In genomic region chr1:138637850-138638249, GRCm38 (mm10) we compare ENCODE assay signal across 7 mouse cellular contexts. TPM values are rescaled to one million over a fixed set of nuclear protein-coding genes. Genes with fewer than 3 reads are reported as not detected.
DNase-seq lines count a peak whose midpoint lies in the region; ATAC-seq and TF ChIP-seq lines count a peak whose summit lies in the region.

No protein-coding gene starts in this region.

- DNase-seq in kidney, adult 2 months = peak; percentile 62
- peak; percentile 57 for DNase-seq in brain, adult 2 months (ENCODE audit: low read depth, low spot score)
- no peak for DNase-seq in cerebellum, adult 11 months
- DNase-seq in cerebellum, adult 9-11 months = no peak

- no peak for ATAC-seq in kidney, embryonic 14.5 days (ENCODE audit: low FRiP score, low TSS enrichment)
- ATAC-seq in megakaryocyte progenitor cell, adult 5-6 weeks (replicated peaks; ENCODE audit: poor library complexity) = peak; percentile 55; the same call in 1 of the 2 replicates

- H3K4me2 ChIP-seq in kidney, embryonic 14.5 days (replicated peaks; ENCODE audit: low read depth, low read length) = no peak overlapping the region

- no peak for TF ChIP-seq EP300 in ES-Bruce4 (IDR thresholded peaks at IDR 0.05; ENCODE audit: insufficient read depth, low read depth, low read length)

- H3K27me3 ChIP-seq in kidney, adult 2 months (replicated peaks; ENCODE audit: control insufficient read depth, insufficient read depth, low read length) = no peaks in the 10 kb centered on the region; the same call in 1 of the 2 replicates
- no peaks in the 10 kb centered on the region for H3K27me3 ChIP-seq in kidney, embryonic 14.5 days (ENCODE audit: control insufficient read depth, insufficient read depth, low read length)
- no peaks in the 10 kb centered on the region for H3K27me3 ChIP-seq in ES-Bruce4 (ENCODE audit: control insufficient read depth, insufficient read depth, low read length, poor library complexity, severe bottlenecking)

- peaks cover 3% of the 10 kb centered on the region; the same call in 1 of the 2 replicates for H3K4me1 ChIP-seq in kidney, adult 2 months (ENCODE audit: control insufficient read depth, insufficient read depth, low read length)
- H3K4me1 ChIP-seq in kidney, embryonic 14.5 days (ENCODE audit: control insufficient read depth, insufficient read depth, low read length) = no peaks in the 10 kb centered on the region
- H3K4me1 ChIP-seq in ES-Bruce4 (ENCODE audit: control insufficient read depth, insufficient read depth, low read length) = no peaks in the 10 kb centered on the region

- H3K9ac ChIP-seq in kidney, embryonic 14.5 days (ENCODE audit: low read depth, low read length) = no peak overlapping the region
- no peak overlapping the region for H3K9ac ChIP-seq in ES-Bruce4 (ENCODE audit: low read depth, poor library complexity, severe bottlenecking)

- peak; percentile 83 for TF ChIP-seq CTCF in kidney, adult 2 months (conservative IDR thresholded peaks at IDR 0.05; ENCODE audit: insufficient read depth, insufficient read length, low read depth, low read length)
- peak; percentile 12 for TF ChIP-seq CTCF in ES-Bruce4 (IDR thresholded peaks at IDR 0.05; ENCODE audit: low read depth, low read length)

- no peak overlapping the region for H3K4me3 ChIP-seq in kidney, adult 2 months (ENCODE audit: insufficient read depth, low read depth, low read length)
- H3K4me3 ChIP-seq in kidney, embryonic 14.5 days (ENCODE audit: low read length) = no peak overlapping the region
- no peak overlapping the region for H3K4me3 ChIP-seq in ES-Bruce4 (ENCODE audit: low read depth, low read length)

- H3K27ac ChIP-seq in kidney, adult 2 months (ENCODE audit: insufficient read depth, low read depth, low read length) = no peak overlapping the region
- H3K27ac ChIP-seq in kidney, embryonic 14.5 days (ENCODE audit: low read depth, low read length) = no peak overlapping the region
- H3K27ac ChIP-seq in ES-Bruce4 (ENCODE audit: insufficient read depth, low read length) = no peak overlapping the region

- no peaks in the 10 kb centered on the region for H3K36me3 ChIP-seq in kidney, adult 2 months (ENCODE audit: control insufficient read depth, insufficient read depth, low read length)
- no peaks in the 10 kb centered on the region for H3K36me3 ChIP-seq in kidney, embryonic 14.5 days (ENCODE audit: control insufficient read depth, insufficient read depth, low read length)
- no peaks in the 10 kb centered on the region for H3K36me3 ChIP-seq in ES-Bruce4 (ENCODE audit: control insufficient read depth, insufficient read depth, low read length, poor library complexity, severe bottlenecking)

- TF ChIP-seq POLR2A in kidney, adult 2 months (IDR thresholded peaks at IDR 0.05; ENCODE audit: low read depth, low read length) = no peak
- TF ChIP-seq POLR2A in ES-Bruce4 (IDR thresholded peaks at IDR 0.05; ENCODE audit: insufficient read depth, low read length) = no peak

- H3K9me3 ChIP-seq in kidney, embryonic 14.5 days (ENCODE audit: control insufficient read depth, low read length) = no peaks in the 10 kb centered on the region
- no peaks in the 10 kb centered on the region for H3K9me3 ChIP-seq in ES-Bruce4 (replicated peaks; ENCODE audit: control insufficient read depth, insufficient read depth, low read length, poor library complexity, severe bottlenecking)

RNA-seq across cellular contexts. Expression of gene Nek7, which starts 17.9 kb away (rescaled TPM):
- 14.6 and 17.1 TPM in 2 replicates for polyA plus RNA-seq in kidney, adult 2 months (2012; rRNA removed)
- polyA plus RNA-seq in kidney, embryonic 14.5 days (2014; fragmentation: Nextera tagmentation; extraction: Ambion mirVana) = 25.6 and 46.4 TPM in 2 replicates
- polyA plus RNA-seq in ES-Bruce4 (2011; ENCODE audit: insufficient read depth, insufficient read length, low read depth, missing spikeins) = 29.6 and 30.6 TPM in 2 replicates
- 30.2 and 34.6 TPM in 2 replicates for total RNA-seq in megakaryocyte progenitor cell, adult 5-6 weeks (2015)
- total RNA-seq in megakaryocyte progenitor cell, adult 5-6 weeks (2017) = 25.8 and 26.6 TPM in 2 replicates

Comparison
In these comparisons a context has a peak if more than half of its experiments do, and no peak if none do; other contexts are left out.
1. DNase-seq: peak in kidney, adult 2 months (single experiment) and brain, adult 2 months (single experiment); none in cerebellum, adult 11 months (single experiment) and cerebellum, adult 9-11 months (single experiment).